Mouse (Mus musculus) cerebellum, adult 18-20 months (tissue): ENCODE measurements around the gene Csrp1.

Source experiments
- DNase-seq, 2 experiments: peaks; one replicate each; pipeline ENCODE4 v3.0.0; 2021

Csrp1 gene

GRCm38 (mm10) chr1:135734225-135734937, 14.5 kb downstream of the Csrp1 start:
- peak; percentile 24 to 38 for DNase-seq

GRCm38 (mm10) chr1:135735460-135735859, 15.6 kb downstream of the Csrp1 start:
- DNase-seq, result no peak

GRCm38 (mm10) chr1:135744987-135745386, 25.1 kb downstream of the Csrp1 start:
- no peak for DNase-seq

GRCm38 (mm10) chr1:135746248-135746647, 26.4 kb downstream of the Csrp1 start:
- DNase-seq, result no peak

- peak; percentile 82 to 84 for DNase-seq
Measured at GRCm38 (mm10) chr1:135752737-135753348, 33.0 kb downstream of the Csrp1 start.

GRCm38 (mm10) chr1:135755287-135755686, 35.4 kb downstream of the Csrp1 start:
- no peak for DNase-seq

- DNase-seq, result no peak
Measured at GRCm38 (mm10) chr1:135755913-135756312, 36.1 kb downstream of the Csrp1 start.

GRCm38 (mm10) chr1:135757287-135757686, 37.4 kb downstream of the Csrp1 start:
- DNase-seq, result no peak

- DNase-seq, result no peak
Measured at GRCm38 (mm10) chr1:135759685-135760084, 39.8 kb downstream of the Csrp1 start.

GRCm38 (mm10) chr1:135760216-135760615, 40.4 kb downstream of the Csrp1 start:
- DNase-seq, result no peak

GRCm38 (mm10) chr1:135761728-135762127, 41.9 kb downstream of the Csrp1 start:
- no peak for DNase-seq

- no peak for DNase-seq
Measured at GRCm38 (mm10) chr1:135763503-135764205, 43.8 kb downstream of the Csrp1 start.

- no peak for DNase-seq
Measured at GRCm38 (mm10) chr1:135764206-135764528, 44.3 kb downstream of the Csrp1 start.

GRCm38 (mm10) chr1:135765645-135766591, 46.1 kb downstream of the Csrp1 start, which contains the start of gene Phlda3:
TSS of gene Phlda3 (plus strand) at chr1:135766119.
- DNase-seq, result peak in 1 of 2 experiments; percentile 34

GRCm38 (mm10) chr1:135766592-135767306, 46.9 kb downstream of the Csrp1 start:
- DNase-seq, result no peak

- no peak for DNase-seq
Measured at GRCm38 (mm10) chr1:135767324-135767890, 47.5 kb downstream of the Csrp1 start.

- no peak for DNase-seq
Measured at GRCm38 (mm10) chr1:135768400-135768799, 48.5 kb downstream of the Csrp1 start.

- DNase-seq, result no peak
Measured at GRCm38 (mm10) chr1:135770237-135770636, 50.4 kb downstream of the Csrp1 start.

- DNase-seq, result no peak
Measured at GRCm38 (mm10) chr1:135770896-135771572, 51.2 kb downstream of the Csrp1 start.

GRCm38 (mm10) chr1:135771573-135771970, 51.7 kb downstream of the Csrp1 start:
- DNase-seq, result no peak

- no peak for DNase-seq
Measured at GRCm38 (mm10) chr1:135776596-135776995, 56.7 kb downstream of the Csrp1 start.
